Mouse (Mus musculus) urinary bladder, adult 18-20 months (tissue): ENCODE data around the gene Rad9b.

Source experiments
- DNase-seq, 2 experiments: peaks; one replicate each; pipeline ENCODE4 v3.0.0; 2022; ENCODE audit warnings: low spot score in 2 of 2, mixed read lengths in 2 of 2

Rad9b gene

DNA sequence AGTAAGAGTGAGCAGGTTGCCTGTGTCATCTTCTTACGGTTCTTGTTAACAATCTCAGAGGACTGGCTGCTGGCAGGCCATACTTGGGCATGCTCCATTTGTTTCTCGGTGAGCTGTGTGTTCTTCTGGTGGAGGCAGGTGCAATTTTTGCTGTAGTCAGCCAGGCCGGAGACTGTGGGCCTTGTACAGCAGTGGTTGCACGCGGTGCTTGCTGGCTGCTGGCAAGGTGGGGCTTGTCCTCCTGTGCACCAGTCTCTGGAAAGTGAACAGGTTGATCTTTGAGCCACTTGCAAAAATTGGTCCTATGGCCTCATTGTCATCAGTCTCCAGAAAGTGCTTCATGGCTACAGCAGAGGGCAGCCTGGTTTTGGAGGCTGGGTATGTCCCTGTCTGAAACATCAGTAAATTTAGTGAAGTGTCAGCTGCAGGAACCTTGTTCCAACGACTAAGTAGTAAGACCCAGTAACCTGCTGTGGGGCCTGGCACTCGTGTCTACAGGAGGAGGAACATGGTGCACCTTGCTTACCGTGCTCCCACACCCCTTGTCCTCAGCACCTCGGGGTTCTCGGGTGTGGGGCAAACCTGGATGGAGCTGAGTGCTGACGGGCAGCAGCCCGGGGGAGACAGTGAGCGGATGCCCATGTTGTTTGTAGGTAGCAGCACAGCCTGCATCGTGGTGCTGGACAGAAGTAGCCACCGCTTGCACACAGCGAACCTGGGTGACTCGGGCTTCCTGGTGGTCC, 40.9 kb downstream of the Rad9b start:
- no peak for DNase-seq

DNA sequence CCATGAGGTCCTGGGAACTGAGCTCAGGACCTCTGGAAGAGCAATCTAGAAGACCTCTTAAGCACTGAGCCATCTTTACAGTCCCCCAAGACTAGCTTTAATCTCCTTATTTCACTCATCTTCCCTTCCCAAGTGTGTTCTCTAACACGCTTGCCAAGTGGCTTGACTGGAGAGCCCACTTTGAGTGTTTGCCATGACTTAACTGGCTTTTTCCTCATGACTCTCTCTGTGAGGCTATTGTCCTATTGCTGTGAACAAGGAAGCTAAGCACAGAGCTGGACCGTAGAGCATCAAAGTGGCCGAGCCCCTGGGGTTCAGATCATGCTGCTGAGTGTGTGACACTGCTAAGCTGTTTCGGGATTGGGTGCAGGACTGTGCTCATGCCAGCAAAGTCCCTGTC, 41.7 kb downstream of the Rad9b start:
- DNase-seq, result no peak

DNA sequence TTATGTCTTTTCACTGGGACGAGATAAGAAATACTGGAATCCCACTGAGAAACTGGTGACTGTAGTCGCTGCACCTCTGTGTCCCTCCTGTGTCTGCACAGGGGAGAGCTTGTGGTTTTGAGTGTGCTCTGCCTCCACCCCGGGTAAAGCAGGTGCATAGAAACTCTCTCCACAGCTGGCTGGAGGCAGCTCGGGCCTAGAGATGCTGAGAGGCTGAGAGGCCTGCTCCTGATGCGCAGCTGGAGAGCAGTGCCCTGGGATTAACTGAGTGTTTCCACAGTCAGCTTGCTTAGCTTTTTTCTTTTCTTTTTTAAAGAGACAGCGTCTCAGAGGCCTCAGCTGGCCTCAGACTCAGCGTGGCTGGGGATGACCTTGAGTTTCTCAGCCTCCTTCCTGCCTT, 42.3 kb downstream of the Rad9b start:
- DNase-seq, result no peak

DNA sequence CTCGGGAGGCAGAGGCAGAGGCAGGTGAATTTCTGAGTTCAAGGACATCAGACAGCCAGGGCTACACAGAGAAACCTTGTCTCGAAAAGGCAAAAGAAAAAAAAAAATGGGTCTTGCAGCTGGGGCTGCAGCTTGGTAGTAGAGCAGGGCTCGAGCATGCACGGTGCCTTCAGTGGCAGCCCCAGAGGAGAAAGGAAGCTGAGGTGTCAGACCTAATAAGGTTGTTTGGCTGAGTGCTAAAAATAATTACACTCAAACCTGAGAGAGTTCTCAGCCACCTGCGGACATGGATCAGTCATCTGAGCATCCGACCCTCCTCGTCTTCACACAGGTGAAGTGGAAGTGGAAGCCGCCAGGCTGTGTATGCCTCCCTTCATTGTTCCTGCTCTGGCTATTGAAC, 43.3 kb downstream of the Rad9b start:
- DNase-seq, result no peak

DNA sequence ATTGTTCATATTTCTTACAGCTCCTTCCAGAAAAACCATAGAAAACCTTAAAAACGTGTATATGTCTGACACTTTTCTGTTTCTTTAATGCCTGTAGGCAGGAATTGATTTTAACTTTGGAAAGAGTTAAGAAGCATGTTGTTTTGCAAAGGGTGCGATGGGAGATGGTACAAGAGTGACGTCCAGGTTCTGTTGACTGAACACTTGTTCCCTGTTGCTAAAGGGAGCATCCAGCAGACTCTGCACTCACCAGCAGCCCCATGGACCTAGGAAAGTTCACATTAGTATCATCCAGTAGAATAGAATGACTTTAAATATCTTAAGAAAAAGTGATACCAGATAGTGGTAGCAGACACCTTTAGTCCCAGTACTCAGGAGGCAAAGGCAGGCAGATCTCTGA, 47.5 kb downstream of the Rad9b start:
- no peak for DNase-seq

DNA sequence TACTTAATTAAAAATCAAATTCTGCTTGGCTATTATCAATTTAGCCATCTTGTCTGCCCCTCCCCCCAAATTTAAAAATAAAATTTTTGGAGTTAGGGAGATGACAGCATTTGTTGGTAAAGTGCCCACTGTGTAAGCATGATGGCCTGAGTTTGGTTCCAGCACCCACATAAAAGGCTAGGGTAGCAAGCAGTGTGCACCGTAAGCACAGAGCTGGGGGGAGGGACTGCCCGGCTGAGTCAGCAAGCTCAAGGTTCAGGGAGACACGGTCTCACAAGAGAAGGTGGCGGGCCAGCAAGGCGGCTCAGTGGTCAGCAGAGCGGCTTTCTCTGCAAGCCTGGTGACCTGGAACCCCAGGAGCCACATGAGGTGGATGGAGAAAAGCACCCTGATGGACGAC, 48.6 kb downstream of the Rad9b start:
- no peak for DNase-seq

DNA sequence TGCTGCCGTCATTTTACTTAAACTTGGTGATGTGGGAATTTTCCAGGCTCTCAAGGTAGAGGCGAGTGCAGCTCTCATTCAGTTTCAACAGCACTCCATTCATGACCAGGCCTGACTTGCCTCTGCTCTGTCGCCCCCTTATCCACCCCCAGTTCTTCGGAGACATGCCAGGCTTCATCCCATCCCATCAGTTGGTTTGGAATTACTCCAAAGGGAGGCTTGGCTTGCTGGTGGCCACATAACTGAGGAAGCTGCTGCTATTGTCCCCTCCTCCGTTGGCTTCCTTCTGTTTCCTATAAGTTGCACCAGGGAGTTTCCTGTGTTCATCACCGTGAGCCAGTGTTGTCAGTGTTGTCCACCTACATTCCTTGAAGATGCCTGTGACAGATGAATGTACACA, 49.5 kb downstream of the Rad9b start:
- DNase-seq, result no peak

DNA sequence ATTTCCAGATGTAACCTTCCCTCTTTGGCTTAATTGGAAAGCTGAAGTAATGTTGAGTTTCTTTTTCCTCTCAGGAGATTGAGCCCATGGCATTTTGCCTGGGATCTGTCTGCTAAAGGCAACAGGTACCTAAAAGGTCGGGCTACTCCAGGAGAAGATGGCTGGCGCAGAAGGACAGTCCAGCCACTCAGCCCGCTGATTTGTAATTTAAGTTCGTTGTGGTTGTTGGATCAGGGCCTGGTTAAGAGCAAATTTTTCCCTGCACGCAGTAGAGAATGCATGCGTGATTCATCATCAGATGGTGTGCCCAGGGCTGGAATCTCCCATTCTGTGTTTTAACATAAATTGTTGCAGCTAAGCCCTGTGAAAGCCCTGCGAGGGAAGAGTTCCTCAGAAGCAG, 50.1 kb downstream of the Rad9b start:
- DNase-seq, result no peak

DNA sequence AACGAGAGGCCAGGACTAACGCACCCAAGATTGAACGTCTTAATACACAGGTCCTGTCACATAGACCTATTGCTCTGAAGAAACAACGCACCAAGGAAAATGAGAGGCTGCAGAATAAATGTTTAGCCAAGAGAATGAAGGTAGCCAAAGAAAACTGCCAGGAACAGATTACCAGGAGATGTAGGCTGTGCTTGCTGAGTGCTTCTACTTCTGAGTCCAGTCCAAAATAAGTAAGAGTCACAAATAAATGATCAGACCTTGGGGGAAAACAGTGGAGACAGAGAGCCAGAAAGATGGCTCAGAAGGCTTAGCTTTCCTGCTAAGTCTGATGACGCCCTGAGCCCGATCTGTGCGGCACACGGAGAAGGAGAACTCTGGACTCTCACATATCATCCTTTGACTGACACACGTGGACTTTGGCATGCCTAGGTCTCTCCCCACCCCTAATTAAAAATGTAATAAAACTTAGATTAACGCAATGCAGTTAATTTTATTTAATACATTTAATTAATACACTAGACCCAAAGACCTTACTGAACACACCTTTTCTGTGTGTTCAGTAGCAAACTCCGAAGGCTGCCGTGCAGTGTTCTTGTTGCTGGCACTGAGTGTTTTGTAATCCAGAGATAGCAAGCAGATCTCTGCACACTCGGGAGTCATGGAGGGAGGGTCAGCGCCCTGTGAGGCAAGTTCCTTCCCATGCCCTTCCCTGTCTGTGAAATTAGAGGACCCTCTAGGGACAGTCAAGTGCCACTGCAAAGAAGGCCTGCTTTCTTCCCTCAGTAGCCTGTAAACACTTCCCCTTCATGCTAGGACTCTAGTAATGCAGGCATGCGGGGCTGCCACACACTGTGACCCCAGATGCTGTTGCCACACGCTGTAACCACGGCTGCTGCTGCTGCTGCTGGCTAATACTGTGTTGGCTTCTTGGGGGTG, 51.0 kb downstream of the Rad9b start:
- no peak for DNase-seq

DNA sequence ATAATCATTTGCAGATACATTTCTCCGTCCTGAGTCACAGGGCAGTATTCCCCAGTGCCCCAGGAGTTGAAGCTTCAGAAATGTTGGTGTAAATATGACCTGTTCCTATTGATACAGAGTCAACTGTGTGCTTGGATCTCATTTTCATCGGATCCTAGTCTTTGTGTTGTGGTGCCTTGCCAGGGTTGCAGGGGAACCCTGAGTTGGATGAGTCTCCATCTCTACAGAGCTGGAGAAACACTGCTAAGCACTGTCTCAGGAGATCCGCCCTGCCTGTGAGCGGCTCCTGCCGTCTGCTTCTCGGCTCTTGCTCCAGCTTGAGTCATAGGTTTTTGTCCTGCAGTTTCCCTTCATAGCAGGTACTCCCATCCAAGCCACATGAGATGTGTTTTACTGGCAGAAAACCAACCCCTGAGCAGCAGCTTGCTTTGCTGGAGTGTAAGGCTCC, 53.9 kb downstream of the Rad9b start:
- no peak for DNase-seq

DNA sequence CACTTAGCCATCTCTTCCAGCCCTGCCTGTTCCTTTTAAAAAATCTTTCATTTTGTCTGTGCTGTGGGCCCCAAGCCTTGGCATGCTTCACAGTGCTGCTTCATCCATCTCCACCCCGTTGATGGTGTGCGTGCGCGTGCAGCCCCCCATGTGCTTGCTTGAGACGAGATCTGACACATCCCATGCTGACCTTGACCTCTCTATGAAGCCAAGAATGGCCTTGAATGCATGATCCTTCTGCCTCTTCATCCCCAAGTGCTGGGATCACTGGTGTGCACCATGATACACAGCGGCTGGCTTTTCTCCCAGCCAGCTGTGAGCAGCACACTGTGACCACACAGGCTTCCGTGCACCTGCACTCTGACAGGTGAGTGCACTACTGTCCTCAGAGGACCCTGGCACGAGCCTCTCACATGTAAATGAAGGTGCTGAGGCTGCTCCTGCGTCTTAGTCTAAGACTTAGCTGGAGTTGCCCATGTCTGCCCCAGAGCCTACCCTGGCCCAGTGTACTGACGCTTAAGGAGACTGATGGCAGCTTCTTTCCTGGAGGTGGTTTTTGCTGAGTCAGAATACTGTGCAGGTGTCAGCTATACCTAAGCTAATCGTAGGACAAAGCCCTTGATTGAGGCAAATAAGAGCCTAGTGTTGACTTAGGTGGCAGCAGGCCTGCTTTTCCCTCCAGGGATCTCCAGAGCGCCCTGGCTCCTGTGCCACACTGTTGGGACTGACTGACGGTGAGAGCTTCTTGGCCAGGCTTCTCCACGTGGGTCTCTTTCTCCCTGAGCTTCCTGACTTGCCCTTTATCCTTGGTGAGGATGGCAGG, 58.7 kb downstream of the Rad9b start:
- DNase-seq, result no peak

DNA sequence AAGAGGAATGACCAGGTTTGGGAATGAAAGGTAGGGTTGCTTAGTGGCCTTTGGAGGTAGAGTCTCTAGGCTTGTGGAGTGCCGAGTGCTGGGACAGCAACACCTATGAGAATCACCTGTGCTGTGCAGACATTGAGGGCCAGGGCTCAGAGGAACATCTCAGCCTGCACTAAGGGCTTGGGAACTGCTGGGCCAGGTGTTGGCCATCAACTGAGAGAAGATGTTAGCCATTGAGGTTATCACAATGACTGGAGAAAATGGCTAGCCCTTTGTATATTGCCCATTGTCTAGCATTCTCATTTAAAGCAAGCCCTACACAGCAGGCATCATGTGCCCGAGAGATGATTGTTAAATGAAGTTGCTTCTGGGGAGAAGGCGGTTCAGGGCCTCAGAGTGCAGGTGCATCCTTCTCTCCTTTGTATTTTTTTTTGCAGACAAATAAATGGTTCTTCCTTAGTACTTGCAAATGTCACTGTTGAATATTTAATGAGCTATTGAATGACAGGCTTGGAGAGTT, 59.8 kb downstream of the Rad9b start:
- DNase-seq, result no peak

DNA sequence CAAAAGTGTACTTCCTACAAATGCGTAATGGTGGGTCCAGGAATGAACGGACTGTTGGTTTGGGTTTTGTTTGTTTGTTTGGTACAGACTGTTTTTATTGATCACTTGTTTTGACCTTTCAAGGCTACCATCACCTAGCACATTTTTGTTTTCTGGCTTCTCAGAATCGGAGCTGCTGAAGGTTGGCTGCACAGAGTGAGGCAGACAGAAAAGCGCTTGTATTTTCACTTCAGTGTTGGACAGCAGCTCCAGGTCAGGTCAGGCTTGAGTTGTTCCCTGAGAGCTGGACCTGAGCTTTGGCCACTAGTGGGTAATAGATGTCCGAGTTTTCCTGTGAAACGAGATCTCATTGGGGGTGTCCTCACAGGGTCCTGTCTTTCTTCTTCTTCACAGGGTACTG, 60.9 kb downstream of the Rad9b start:
- no peak for DNase-seq

DNA sequence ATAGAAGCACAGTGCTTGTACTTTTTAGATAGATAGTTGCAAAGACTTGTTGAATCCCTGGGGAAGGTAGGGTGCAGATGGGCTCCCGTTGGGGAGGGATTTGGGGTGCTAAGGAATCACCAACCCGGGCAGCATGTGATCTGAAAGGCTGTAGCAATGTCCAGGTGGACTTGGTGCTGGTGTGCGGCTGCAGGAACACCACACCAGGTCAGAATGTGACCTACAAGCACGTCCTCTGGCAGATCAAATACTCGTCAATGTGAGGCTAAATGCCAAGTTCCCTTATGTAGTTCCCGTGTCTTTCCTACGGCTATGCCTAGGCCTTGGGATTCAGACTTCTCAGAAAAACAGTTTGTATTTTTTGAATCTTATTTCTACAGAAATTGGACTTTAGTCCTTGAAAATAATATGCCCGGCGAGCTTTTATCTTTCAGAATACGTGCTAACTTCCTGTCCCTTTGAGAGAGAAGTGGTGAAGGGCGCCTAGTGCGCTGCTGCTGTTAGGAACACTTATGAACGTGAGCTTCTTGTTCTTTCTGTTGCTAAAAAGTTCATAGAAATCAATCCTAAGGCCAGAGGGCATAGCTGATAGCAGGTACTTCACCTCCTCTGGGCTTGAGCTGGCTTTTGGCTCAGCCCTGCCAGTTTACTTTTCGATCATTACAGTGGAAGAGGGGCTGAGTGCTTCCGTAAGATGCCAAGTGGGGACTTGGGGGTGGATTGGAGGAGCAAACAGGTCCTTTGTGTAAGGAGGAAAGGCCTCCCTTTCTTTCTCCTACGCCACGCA, 62.3 kb downstream of the Rad9b start:
- DNase-seq, result no peak

DNA sequence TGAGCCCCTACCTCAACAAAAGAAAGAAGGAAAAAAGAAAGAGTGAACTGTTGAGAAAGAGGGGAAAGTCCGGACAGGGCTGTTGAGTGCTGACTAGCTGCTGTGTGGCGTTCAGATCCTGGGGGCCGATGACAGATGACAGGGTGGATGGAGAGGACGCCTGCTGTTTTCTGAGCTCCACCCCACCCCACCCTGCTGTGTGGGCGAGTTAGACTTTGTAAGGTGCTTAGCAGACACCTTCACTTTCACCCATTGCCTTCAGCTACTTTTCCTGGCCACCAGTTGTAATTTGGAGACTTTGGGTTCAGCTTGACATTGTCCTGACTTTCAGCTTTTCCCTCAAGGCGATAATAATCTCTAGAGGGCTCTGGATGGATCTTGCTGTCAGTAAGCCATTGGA, 62.9 kb downstream of the Rad9b start:
- no peak for DNase-seq

DNA sequence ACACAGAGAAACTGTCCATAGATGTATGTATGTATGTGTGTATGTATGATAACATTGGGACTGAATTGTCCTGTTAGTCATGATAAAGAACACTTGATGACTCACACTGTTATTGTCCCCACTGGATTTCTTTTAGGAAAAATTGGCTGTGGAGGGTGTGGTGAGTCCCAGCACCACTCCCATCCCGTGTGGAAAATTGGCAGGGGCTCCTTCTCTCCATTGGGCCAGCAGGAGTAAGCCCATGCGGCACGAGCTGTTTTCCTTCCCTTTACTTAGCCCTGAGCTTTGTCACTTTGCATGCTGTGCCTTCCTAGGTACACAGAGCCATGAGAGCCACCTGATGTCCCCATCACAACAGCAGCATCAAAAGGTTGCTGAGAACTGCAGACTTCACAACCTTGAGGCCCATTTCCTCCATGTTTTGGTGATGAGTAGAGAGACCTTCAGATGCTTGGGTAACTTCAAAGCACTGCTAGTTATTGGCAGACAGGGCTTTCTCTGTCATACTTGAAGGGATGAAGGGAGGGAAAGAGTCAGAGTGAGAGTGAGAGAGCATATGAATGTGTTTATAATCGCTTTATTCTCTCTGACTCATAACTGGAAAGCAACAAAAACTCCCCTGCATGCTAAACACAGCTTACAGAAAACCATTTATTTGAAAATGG, 65.8 kb downstream of the Rad9b start:
- DNase-seq, result no peak

DNA sequence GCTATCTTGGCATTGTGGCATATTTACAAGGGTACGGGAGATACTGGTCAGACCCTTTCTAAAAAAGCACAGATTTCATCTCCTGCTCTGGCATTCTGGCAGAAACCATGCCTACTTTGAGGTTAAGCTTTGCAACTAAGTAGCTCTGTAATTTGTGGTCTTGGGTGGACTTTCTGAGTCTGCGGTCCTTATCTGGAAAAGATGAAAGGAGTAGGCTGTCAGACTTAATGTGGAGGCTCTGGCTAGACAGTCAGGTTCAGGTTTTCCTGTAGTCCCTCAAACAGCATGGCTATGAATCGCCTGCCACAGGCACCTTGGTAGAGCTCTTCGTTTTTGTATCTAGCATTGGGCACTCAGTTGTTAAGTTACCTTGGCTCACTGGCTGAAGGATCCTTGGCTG, 67.0 kb downstream of the Rad9b start:
- no peak for DNase-seq

DNA sequence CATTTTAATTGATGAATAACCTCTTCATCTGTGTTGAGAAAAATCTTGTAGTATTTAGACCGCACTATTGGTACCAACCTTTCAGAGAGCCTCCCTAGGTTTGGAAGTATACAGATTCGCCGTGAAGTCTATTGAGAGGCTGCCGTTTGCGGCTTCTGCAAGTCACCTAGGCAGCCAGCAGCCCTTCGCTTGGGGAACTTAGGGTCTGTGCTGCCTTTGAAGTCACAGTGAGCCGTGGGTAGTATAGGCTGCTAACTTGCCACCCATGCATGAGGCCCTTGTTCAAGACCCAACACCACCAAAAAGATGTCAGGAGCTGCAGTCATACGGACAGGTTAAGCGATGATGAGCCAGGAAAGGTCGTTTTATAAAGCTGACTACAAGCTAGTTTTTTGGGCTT, 67.8 kb downstream of the Rad9b start:
- no peak for DNase-seq

DNA sequence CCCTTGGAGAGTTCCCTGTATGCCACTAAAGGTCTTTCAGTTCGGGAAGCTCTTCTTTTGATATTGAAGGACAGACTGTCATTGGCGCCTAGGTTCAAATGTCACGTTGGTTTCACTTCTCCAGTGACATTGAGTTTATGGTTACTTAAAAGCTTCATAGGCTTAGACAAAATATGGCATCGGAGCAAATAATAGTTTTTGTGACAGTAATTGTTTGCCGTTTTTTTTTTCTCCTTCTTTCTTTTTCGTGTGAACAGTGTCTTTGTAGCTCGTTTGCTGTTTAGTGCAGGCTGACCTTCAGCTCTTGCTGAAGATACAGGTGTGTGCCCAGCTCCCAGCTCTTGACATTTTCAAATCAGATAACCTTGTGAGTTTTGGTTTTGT, 68.3 kb downstream of the Rad9b start:
- DNase-seq, result no peak

DNA sequence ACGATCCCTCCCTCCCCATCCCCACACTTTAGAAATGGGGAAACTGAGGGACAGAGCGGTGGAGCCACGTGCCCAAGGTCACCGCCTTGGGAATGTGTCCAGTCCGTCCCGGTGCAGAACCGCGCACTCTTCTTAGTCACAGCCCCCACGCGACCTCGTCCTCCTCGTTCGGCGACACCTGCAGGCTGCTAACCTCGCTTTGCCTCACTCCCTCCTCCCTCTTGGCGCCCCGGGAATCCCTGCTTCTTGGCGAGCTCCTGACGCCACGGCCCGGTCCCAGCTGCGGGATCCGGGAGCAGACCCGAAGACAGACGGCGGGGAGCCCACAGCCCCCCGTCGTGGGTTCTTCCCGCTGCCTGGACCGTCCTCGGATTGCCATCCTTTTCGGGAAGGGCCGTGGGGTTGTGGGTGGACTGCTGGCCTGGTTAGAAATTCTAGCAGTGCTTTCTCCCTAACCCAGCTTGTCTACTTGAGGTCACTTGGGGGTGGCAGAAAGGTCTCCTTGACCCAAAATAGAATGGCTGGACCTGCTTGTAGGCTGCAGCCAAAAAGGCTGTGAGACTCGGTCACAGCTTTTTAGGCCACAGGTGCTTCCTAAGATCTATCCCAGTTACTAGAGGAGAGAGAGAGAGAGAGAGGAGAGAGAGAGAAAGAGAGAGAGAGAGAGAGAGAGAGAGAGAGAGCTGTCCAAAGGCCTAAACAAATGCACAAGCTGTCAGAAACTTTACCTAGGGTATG, 68.8 kb downstream of the Rad9b start:
- DNase-seq, result peak in 1 of 2 experiments; percentile 53
